Mouse (Mus musculus) skeletal muscle tissue, adult 2 months (tissue): ENCODE results near the gene Lamb1.

ENCODE experiments used
- DNase-seq: peaks from one replicate; pipeline ENCODE4 v3.0.0-alpha.2; 2012; ENCODE audit warnings: low read depth, low spot score

The Lamb1 gene

GRCm38 (mm10) chr12:31265005-31265721, at the start of gene Lamb1:
Lamb1 (plus strand) TSS chr12:31265234.
- peak; percentile 36 for DNase-seq

DNA sequence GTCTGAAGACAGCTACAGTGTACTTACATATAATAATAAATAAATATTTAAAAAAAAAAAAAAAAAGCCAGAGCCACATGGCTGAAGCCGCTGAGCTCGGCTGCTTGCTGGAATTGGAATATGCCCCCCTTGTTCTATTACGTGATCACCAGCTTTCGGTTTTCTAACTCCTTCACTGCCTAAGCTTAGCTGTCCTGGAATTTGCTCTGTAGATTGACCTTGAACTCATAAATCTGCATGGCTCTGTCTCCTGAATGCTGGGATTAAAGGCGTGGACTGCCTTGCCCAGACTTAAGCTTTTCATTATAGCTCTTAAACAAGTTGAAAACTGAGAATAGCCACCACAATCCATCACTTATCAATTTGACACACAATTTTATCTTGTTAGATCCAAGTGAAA, 47.8 kb upstream of the Lamb1 start:
- no peak for DNase-seq

DNA sequence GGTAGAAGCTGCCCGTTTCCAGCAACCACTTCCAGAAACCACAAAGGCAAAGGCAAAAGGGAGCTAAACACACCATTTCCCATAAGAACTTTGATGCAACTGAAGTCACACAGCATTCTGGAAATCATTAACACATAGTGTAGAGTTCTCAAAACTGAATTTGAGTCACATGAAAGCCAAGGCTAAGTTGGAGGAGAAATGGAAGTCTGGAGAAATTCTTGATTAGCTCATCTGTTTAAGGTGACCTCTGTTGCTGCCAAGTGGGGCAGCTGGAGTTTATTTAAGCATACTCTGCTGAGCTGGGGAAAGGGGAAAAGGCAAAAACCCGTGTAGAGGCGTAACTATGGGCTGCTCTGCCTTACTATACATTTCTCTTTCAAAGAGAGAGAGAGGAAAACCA, 46.3 kb upstream of the Lamb1 start:
- no peak for DNase-seq

GRCm38 (mm10) chr12:31221522-31221921, 43.5 kb upstream of the Lamb1 start:
- DNase-seq = no peak

DNA sequence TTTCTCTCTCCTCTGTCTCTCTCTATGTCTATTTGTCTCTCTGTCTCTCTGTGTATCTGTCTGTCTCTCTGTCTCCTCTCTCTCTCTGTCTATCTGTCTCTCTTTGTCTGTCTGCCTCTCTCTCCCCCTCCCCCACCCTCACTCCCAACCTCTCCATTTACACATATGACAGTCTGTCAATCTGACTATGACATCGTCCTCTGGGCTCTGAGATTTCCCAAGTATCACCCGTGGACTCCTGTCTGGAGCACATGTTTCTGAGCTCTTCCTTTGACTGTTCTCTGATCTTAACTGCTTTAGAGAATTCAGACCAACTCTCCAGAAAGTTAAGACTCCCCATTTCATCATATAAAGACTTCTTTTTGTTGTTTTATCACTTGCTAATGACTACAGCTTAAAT, 42.8 kb upstream of the Lamb1 start:
- DNase-seq = no peak

DNA sequence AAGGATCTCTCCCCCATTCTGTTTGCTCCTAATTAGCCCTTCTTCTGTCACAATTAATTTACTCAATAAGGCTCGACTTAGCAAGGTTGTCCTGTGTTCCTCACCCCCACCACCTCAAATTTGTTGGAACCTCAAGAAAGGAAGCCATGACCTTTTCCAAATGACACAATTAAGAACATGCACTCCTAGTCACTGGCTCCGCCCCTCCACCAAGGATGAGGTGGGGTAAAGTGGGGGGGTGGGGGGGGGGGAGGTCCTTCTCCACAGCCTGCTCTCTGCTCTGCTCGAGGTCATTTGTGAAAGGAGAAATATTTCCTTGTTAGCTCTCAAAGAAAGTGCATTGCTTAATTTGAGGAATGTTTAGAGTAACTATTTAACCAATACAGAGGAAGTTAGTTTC, 42.3 kb upstream of the Lamb1 start:
- DNase-seq = no peak

GRCm38 (mm10) chr12:31225451-31225850, 39.6 kb upstream of the Lamb1 start:
- no peak for DNase-seq

DNA sequence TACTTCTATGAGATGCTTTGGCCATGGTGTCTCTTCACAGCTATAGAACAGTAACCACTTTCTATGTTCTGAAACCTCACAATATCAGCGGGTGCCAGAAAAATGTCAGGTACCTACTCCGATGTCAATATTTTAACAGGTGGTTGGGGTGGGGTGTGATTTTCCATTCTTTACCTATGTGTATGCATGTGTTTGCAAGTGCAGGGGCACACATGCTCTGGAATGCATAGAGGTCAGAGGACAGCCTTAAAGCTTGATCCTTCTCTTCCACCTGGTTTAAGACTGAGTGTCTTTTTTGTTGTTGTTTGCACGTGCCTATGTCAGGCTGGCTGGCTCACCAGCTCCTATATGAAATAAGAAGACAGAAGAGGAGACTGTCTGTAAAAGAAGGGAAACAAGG, 37.9 kb upstream of the Lamb1 start:
- no peak for DNase-seq

DNA sequence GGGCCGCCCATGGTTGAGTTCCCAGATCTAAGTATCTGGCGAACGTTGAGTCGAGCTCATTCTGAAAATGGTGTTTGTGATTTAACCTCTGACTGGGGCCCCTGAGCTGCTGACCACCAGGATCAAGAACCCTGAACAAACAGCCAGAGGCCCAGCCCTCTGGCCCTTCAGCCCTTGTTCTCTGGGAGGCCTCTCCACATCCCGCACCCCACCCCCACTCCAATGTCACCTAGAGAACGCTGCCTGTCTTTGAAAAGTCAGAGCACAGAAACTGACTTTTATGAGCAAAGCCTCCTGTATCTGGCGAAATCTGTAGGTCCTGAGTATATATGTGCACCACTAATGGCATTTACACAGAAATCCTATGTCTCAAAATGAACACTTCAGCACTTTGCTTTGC, 36.2 kb upstream of the Lamb1 start:
- DNase-seq = no peak

DNA sequence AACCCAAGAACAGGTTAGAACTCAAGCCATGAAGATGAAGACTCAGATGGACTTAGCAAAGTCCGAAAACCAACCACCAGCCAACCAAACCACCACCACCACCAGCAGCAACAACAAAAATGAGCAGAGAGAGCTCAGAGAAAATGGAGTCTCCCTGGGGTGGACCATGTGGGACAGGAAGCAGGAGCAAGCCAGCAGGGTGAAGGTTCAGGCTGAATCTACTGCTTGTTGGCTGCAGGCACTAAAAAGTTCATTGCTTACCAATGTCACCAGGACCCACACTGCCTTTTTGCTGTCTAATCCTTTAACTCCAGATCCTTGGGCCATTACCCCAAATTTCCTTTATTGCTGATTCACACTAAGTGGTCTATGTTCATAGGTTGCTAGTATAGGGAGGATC, 32.4 kb upstream of the Lamb1 start:
- no peak for DNase-seq

DNA sequence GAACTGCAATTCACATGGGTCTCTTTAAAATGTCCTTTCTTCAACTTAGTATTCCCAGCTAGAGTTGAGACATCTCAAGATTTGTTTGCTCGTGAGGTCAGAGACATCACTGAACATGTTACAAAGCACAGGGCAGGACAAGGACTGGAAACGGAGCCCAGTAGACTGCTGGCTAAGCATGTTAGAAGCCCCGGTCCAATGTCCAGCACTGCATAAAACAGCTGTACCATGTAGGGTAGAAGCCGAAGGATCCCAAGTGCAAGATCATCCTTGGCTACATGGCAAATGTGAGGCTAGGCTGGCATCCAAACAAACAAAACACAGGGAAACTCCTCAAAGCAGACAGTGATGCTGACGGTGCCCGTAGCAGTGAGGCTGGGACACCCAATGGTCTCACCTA, 30.0 kb upstream of the Lamb1 start:
- no peak for DNase-seq

DNA sequence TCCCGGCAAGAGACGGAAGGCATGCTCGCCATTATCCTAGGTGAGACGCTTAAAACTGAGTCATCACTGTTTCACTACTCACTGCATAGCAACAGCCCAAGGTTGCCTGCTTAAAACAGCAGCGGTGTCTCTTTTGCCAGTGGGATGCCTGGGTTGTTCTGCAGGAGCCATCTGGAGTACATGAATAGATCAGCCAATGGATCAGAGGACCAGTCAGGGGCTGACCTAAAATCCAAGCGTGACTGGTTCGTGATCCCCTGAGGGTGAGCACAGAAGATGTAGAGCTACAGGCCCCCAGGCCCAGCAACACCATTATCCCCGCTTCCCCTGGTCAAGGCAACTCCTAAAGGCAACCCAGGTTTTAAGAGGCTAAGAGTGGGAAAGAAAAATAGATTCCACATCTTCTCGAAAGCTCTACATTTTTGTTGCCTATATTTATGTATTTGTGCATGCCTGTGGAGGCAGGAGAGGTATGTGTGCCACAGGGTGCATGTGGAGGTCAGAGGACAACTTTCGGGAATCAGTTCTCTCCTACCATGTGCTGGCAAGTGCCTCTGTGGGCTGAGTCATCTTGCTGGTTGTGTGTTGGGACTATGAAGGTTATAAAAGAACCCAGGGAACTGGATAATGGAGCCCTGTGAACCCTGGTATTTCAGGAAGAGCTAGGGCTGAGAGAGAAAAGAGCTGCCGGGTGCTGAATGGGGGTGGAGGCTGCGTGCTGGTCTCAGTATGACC, 28.0 kb upstream of the Lamb1 start:
- DNase-seq = no peak

DNA sequence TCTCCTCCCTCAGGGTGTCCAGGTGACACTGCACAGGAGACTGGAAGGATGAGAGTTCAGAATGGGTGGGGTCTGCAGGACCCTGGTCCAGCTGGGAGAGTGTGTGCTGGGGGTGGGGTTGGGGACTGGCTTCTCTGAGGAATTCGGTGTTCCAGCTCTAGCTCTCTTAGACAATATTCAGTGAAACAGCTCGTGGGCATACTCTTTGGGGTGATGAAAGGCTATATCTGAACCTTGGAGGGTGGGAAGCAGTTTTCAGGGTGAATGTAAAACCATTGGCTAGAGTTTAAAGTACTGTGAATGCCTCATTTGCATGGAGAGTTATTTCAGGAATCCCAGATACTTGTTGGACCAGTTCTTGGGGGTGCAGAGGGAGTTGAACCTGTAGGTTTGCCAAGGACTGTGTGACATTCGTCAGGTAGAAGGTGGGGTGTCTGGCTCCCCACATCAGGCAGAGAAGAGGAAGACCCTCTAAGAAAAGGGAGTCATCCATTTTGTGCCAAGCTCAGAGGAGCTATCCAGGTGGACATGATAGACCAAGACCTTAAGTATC, 25.9 kb upstream of the Lamb1 start:
- no peak for DNase-seq

DNA sequence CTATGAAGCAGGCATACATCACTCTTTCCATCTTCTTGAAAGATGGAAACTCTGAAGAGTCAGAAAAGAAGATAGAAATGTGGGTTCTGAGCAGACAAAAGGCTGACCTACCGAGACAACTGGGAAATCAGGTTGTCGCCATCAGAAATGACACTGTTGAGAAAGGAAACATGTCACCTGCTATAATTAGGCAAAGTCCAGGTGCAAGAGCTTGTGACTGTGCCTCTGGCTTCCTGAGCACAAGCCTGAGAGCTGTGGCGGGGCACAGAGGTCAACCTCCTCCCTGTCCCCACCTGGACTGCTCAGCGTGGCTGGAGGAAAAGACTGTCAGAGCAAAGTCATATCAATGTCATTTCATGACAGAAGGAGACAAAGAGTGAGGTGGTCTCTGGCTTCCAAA, 25.2 kb upstream of the Lamb1 start:
- no peak for DNase-seq

- no peak for DNase-seq
Measured at GRCm38 (mm10) chr12:31240470-31240869, 24.6 kb upstream of the Lamb1 start, which contains the start of gene Gm6993. Gm6993 (plus strand) TSS chr12:31240770.

GRCm38 (mm10) chr12:31241595-31242342, 23.3 kb upstream of the Lamb1 start:
- DNase-seq = no peak

DNA sequence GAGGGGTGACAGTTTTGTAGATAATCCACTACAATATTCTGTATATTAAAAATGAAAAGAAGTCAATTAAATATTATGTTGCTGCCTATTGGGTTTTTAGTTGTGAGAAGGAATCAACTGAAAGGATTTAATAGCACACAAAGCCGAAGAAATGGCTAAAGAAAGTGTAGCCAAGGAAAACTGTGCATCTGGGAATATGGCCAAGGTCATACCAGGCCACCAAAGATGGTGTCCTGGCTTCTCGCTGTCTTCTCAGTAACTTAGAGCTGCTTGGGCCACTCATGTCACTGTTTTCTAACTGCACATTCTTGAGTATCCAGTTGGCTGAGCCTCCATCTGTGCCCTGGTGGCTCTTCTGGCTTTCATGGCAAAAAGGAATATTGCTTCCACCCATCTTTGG, 21.0 kb upstream of the Lamb1 start:
- no peak for DNase-seq

- DNase-seq = no peak
Measured at GRCm38 (mm10) chr12:31244691-31245090, 20.3 kb upstream of the Lamb1 start.

DNA sequence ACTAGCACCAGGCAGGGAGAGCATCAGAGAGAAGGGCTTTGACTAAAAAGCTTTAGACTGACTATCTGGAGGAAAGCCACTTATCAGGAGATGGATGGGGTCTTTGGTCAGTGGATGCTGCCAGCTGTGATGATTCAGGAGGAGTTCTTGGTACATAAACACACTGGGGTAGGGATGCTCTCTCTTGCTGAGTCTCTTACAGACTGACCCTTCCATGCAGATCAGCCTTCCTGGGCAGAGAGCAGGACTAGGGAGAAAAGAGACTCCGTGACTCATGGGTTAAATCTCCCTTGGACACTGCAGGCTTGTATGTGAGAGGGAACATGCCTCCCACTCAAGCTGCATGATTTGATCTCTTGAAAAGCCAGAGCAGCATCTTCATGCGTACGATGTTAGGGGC, 18.9 kb upstream of the Lamb1 start:
- DNase-seq = no peak

DNA sequence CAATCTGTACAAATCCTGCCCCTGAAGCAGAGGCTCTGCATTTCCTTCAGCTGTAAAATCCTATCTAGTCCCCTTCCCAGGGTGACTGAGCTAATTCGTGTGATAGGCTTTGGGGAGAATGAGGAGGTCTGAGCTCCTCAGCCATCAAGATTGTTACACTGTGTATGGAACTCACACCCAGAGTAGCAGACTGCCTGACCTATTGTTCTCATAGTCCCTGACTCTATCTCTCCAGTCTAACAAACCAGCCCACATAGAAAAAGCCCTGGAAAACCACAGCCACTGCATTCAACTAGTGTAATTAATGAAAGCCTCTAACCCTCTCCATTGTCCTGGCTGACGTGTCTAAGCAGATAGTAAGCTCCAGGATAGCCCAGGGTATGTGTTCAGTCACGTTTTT, 18.4 kb upstream of the Lamb1 start:
- no peak for DNase-seq

GRCm38 (mm10) chr12:31248165-31248564, 16.9 kb upstream of the Lamb1 start:
- DNase-seq = peak; percentile 18

DNA sequence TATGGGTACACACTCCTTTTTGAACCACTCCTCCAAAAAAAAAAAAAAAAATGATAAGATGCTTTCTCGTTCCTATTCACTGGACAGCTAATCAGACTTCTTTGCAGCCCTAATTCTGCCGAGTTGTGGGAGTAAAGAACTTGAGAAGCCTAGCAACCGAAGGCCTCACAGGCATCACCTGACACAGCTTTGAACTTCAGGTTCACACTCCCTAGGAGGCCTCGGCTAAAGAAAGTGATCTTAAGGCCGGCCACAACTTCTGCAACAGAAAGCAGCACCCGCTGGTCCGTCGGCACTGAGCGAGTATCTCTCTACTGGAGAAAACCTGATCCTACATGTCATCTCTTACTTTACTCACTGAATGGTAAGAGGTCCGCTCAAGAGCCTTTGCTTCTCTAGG, 16.4 kb upstream of the Lamb1 start:
- DNase-seq = no peak
